Mouse (Mus musculus) monocyte, adult 2 months (primary cell): ENCODE measurements around the gene Ltbr.

Experiments used
- DNase-seq, 2 experiments: peaks; one replicate each; pipeline ENCODE4 v3.0.0; 2022; ENCODE audit warnings: low spot score in 2 of 2, low read depth in 1 of 2

Gene Ltbr

GRCm38 (mm10) chr6:125345625-125346024 is 31.9 kb upstream of the Ltbr start:
- peak in 1 of 2 experiments; percentile 57 for DNase-seq

GRCm38 (mm10) chr6:125344866-125345265 is 31.2 kb upstream of the Ltbr start:
- DNase-seq = no peak

- no peak for DNase-seq
Observed at GRCm38 (mm10) chr6:125344084-125344483, 30.4 kb upstream of the Ltbr start.

- no peak for DNase-seq
Observed at GRCm38 (mm10) chr6:125342198-125342597, 28.5 kb upstream of the Ltbr start.

- no peak for DNase-seq
Observed at GRCm38 (mm10) chr6:125340244-125340643, 26.6 kb upstream of the Ltbr start.

- DNase-seq = no peak
Observed at GRCm38 (mm10) chr6:125338791-125339660, 25.3 kb upstream of the Ltbr start.

- no peak for DNase-seq
Observed at GRCm38 (mm10) chr6:125334356-125334755, 20.7 kb upstream of the Ltbr start.

GRCm38 (mm10) chr6:125333112-125333899 is 19.6 kb upstream of the Ltbr start:
- peak; percentile 74 to 78 for DNase-seq

- peak in 1 of 2 experiments; percentile 58 for DNase-seq
Observed at GRCm38 (mm10) chr6:125330626-125331326, 17.1 kb upstream of the Ltbr start.

GRCm38 (mm10) chr6:125328243-125328642 is 14.6 kb upstream of the Ltbr start:
- DNase-seq = peak in 1 of 2 experiments; percentile 52

- no peak for DNase-seq
Observed at GRCm38 (mm10) chr6:125325337-125325736, 11.7 kb upstream of the Ltbr start.

GRCm38 (mm10) chr6:125323547-125323946 is 9.9 kb upstream of the Ltbr start:
- DNase-seq = no peak

- DNase-seq = no peak
Observed at GRCm38 (mm10) chr6:125322794-125323193, 9.1 kb upstream of the Ltbr start.

GRCm38 (mm10) chr6:125321114-125321855 is 7.6 kb upstream of the Ltbr start:
- DNase-seq = no peak

GRCm38 (mm10) chr6:125320323-125320722 is 6.6 kb upstream of the Ltbr start, which contains the start of gene Scnn1a:
Scnn1a (plus strand) TSS chr6:125320659.
- no peak for DNase-seq

- no peak for DNase-seq
Observed at GRCm38 (mm10) chr6:125319919-125320296, 6.2 kb upstream of the Ltbr start.

GRCm38 (mm10) chr6:125318981-125319918 is 5.6 kb upstream of the Ltbr start:
- no peak for DNase-seq

GRCm38 (mm10) chr6:125317077-125317476 is 3.4 kb upstream of the Ltbr start:
- DNase-seq = no peak

- DNase-seq = no peak
Observed at GRCm38 (mm10) chr6:125314746-125315145, 1.1 kb upstream of the Ltbr start.

- no peak for DNase-seq
Observed at GRCm38 (mm10) chr6:125314231-125314563, 512 bp upstream of the Ltbr start.
